Mouse (Mus musculus): ENCODE data around the gene Brix1.

Gene Brix1

DNA sequence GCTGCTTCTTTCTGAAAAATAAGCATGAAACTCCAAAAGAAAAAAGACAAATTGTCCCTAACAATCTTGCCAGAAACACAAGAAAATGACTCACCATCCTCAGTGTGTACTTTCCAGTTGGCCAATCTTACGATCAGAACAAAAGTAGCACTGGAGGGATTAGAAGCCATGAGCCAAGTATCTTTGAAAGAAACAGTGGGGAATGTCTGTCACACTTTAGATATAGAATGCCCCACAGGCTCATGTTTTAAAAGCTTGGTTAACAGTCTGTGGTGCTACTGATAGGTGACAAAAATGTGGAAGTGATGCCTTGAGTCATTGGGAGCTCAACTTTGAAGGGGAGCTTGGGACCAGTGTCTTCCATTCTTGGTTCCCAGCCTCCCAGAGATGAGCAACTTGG is 43.5 kb downstream of the Brix1 start:
- no peak for DNase-seq

DNA sequence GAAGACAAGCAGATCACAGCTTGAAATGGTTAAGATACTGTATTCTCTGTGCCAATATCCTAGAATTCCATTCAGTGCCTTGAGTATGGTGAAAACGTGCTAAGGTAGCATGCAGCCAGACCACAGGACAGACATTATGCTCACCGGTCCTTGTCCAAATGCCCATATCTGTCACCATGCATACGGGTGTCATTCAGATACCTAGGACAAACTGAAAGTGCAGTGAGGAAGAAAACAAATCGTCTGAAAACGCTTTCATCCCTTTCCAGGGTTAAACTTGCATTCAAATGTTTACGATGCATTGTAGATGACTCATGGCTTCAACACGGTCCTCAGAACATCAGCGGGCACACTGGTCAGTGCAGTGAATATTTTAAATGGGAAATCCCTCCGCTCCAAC is 44.3 kb downstream of the Brix1 start:
- DNase-seq, result no peak

DNA sequence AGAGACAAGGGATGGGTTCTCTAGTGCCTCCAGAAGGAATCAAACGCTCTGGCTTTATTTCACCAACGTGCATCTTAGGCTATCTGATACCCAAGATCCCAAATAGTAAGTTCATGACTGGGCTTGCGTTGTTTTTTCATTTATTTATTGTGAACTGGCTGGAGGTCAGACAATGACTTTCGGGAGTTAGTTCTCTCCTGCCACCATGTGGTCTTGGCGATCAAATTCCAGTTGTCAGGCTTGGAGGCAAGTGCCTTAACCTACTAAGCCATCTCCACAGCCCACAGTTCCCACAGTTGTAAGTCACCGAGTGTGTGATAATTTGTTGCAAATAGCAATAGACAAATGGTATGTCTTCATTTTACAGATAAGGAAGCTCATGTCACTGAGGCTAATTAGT is 45.8 kb downstream of the Brix1 start:
- no peak for DNase-seq

DNA sequence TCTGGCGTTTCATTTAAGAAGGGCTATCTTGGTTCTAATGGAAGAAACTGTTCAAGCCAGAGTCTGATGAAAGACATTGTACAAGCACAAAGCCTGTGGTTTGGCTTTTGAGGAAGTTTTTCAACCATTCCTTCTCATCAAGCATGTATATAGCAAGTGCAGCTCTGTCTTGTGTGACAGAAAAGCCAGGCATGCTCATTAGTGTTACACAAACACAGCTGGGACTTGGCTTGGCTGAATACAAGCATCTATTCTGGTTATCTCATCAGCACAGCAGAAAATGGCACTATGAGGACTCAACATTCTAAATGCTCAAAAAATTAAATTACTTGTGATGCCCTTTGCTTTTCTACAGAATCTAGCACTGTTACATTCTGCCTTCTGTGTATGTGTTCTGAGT is 48.9 kb downstream of the Brix1 start:
- no peak for DNase-seq

DNA sequence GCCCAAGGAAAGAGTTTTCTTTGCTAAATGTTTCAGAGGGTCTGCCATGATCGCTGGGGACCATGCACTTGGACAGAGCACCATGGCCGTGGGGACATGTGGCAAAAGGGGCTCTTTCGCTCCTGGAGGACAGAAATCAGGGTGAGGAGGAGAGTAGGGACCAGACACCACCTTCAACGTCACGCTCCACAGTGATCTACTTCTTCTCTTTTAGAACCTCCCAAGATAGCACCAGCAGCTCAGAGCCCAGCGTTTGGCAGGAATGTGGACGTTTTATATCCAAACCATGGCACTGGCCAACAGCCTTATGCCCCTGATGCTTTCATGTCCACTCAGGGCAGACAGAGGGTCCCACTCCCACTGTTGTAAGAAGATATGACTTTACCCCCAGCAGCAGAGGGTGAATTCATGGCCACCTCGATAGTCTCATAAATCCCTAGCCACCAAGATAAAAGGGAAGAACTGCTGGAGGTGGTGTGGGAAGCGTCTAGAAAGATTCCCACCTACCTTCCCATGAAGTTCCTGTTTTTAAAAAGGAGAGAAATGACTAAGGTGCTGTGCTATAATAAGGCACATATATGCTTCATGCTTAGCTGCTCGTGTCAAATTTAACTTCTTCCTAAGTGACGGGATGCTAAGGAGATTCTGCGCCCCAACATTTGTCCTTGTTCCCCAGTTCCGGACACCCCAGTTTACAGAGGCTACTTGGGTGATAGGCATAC is 59.0 kb downstream of the Brix1 start:
- DNase-seq, result peak; percentile 35

DNA sequence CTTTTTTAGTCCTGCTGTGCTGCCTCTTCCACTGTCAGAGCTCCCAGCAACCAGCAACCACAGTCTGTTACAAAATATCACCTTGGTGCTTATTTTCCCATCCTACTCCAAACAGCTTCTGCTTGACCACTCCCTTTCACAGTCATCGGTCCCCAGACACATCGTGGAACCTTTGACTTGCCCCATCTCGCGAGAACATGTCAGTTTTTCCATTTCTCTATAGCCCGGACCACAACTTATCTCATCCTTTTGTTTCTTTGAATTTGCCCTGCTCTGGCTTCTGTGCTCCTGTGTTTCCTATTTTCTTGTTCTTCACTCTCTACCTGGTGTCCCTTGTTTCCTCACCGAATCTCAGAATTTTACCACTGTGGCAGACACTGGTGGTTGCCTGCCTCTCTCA is 59.6 kb downstream of the Brix1 start:
- no peak for DNase-seq
